Mouse (Mus musculus) brain, embryonic 14.5 days (tissue): ENCODE measurements around the gene Lrfn4. TPM values are rescaled to one million over a fixed set of nuclear protein-coding genes. Genes with fewer than 3 reads are reported as not detected.
"Not testable (repeated sequence)": the region's sequence is repeated elsewhere in the genome, so short reads cannot be mapped to it uniquely, and the experiment has no call there.

Source experiments
- DNase-seq: peaks from one replicate; pipeline ENCODE4 v3.0.0-alpha.2; 2011; ENCODE audit warnings: low read depth
- CTCF ChIP-seq: fragments of 200-500 bp; IDR thresholded peaks from 2 replicates; pipeline ENCODE4 v1.5.1; 2012; ENCODE audit warnings: inconsistent platforms, mild to moderate bottlenecking, moderate library complexity, borderline replicate concordance; ENCODE audit not compliant: insufficient read depth, insufficient read length; ENCODE audit errors: extremely low read depth
- POLR2A ChIP-seq: fragments of 200-500 bp; IDR thresholded peaks from 2 replicates; pipeline ENCODE4 v1.6.1; 2012; ENCODE audit warnings: mild to moderate bottlenecking, inconsistent platforms, borderline replicate concordance; ENCODE audit not compliant: poor library complexity, insufficient read depth, insufficient read length, severe bottlenecking; ENCODE audit errors: extremely low read depth
- polyA plus RNA-seq: library from polyadenylated mRNA; depleted of rRNA; stranded (reverse); fragments of >200 nt; gene quantifications from 2 replicates; pipeline ENCODE4 v1.2.3, GENCODE M21; 2012

The Lrfn4 gene
- polyA plus RNA-seq, 1 experiment, result 90.3 TPM

DNA sequence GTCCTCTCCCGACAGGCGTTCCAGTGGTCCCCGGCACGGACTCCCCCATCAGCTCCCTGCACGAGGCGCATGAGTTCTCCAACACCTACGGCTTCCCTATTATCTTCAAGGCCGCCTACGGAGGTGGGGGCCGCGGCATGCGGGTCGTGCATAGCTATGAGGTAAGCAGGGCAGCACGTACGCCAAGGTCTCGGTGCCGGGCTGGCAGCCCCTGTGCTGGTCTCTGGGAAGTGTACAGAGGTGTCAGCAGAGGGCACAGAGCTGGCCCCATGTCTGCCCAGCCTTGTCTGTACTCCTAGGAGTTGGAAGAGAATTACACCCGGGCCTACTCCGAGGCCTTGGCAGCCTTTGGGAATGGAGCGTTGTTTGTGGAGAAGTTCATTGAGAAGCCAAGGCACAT lies 13.0 kb downstream of the Lrfn4 start:
- no peak for DNase-seq
- TF ChIP-seq CTCF, result no peak
- no peak for TF ChIP-seq POLR2A

DNA sequence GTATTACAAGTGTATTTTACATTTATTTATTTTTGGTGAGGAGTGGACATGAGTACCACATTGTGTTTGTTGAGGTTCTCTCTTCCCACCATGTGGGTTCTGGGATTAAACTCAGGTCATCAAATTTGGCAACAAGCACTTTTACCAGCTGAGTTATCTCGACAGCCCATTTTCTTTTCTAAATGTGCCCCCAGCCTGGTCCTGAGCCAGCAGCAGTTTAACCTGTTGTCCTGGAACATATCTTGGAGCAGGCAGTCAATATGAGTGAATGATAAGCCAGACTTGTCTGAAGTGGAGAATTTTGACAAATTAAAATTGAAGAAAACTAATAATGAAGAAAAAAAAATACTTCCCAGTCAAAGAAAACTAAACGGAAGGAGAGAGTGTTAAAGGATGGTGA lies 19.4 kb downstream of the Lrfn4 start:
- DNase-seq, result no peak
- TF ChIP-seq POLR2A (no peak), CTCF (no peak)

DNA sequence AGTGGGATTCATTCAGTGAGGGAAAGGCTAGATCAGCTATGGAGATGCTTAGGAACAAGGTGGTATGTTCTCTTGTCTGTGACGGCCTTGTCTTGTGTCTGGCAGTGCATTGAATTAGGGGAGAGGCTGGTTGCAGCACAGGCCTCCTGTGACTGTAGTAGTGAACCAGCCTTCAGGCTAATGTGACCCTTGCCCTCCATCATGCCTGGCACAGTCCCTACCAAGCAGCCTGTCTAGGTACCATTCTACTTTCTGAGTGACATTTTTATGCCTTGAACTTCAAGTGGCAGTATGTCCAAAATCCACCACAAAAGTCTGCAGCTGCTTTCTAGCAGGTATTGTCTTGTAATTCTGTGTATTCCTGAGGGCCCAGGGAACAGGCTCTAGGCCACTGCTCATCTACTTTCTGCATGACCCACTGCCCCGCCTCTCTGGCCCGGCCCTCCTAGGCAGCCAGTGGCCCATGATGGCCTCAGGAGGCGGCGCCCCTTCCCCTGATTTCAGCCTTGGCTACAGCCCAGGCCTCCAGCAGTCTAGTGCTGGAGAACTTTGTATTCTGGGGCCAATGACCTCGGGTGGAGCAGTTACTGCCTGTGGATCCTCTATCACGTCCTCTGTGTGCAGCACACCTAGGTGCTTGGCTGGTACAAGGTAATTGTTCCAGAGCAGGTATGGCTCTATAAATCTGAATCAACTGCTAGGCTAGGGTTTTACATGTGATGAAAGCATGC lies 21.5 kb downstream of the Lrfn4 start:
- TF ChIP-seq CTCF (no peak), POLR2A (no peak)
- no peak for DNase-seq

DNA sequence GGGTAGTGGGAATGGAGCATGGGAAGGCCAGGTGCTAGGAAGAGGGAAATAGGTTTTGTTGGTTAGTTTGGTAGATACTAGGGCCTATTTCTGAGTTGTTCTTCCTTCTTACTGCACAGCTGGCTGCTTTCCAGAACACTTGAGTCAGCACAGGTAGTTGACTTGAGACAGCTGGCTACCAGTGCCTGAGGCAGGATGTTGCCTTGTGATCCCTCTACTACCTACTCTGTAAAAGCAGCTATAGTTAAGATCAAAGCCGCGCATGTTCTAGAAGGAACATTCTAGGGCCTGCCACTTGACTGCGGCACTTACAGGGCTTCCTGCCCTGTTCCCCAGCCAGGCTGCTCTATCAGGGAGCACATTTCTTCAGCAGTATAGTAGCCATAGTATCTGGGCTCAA lies 25.4 kb downstream of the Lrfn4 start:
- DNase-seq, result no peak
- no peak for TF ChIP-seq POLR2A

DNA sequence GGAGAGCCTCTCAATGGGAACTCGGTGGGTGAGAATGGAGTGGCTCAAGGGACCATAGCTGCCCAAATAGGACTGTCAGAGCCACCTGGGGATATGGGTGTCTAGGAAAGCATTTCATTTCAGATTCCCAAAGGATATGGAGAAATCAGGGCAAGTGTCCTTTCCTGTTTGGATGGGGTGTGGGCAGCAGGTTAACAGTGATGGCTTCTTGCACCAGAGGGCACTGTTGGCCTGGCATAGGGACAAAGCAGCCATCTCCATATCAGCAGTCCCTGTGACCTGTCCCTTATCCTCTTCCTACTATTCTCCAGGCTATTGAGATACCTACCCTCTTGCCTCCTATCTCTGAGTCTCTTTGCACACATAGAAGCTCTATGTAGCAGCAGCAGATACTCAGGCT lies 26.4 kb downstream of the Lrfn4 start:
- TF ChIP-seq POLR2A (no peak), CTCF (peak; percentile 10; the same call in 1 of the 2 replicates)
- DNase-seq, result no peak

DNA sequence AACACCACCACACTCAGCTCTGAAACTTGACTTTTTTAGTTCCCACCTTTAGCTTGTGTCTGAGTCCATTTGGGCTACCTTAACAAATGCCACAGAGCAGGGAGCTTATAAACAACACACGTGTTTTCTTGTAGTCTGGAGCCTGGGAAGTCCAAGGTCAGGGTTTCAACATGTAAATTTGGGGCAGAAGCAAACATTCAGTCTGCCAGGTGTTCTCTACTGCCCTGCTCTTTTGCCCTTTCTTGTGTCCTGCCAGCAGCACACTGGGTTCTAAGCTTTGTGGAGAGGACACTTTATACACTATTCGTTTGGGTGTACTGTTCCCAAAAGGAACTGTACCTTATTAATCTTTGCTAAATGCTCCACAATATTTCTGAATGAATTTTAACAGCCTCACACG lies 27.0 kb downstream of the Lrfn4 start:
- no peak for DNase-seq
- TF ChIP-seq POLR2A, result no peak

DNA sequence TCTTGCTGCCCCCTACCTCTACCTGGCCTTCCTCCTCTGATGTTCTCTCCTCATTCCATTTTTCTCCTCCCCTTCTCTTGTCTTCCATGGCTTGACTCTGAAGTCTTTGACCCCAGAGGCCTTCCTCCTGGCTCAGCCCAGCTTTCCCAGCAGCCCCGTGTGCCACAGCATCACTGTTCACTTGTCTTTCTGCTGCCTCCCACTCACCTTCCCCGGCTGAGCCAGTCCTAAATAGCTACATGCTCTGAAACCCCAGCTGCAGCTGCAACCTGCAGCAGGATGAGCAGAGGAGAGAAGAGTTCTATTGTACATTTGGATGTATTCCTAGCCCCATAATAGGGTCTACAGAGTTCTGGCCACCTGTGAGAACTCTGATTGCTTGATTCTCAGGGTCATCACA lies 28.0 kb downstream of the Lrfn4 start:
- DNase-seq, result no peak
- TF ChIP-seq CTCF (no peak), POLR2A (no peak)

DNA sequence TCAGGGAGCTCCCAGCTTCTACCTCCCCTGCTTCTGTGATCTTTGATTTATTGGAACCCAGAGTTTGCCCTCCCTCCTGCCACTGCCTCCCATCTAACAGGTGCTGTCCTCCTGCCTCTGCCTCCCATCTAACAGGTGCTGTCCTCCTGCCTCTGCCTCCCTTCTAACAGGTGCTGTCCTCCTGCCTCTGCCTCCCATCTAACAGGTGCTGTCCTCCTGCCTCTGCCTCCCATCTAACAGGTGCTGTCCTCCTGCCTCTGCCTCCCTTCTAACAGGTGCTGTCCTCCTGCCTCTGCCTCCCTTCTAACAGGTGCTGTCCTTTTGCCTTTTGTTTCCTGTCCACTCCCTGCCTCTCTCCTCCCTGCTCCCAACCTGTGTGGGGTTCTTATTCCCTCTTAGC lies 28.7 kb downstream of the Lrfn4 start:
- not testable (repeated sequence) for DNase-seq

DNA sequence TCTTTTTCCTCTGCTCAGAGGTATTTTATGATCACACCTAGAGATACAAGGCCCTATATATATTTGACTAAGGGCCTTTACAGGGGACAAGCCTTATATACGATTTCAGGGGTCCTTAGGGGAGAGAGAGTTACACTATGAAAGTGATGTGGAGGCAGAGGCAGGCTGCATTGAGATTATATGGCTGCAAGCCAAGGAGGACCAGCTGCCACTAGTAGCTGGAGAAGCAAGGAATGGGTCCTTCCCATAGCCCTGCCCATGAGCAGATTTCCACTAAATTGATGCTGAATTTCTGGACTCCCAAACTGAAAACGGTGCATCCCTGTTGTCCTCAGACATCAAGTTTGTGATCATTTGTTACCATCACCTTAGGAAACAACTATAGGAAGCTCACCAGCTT lies 31.6 kb downstream of the Lrfn4 start:
- peak; percentile 34 for DNase-seq
- TF ChIP-seq POLR2A, result no peak
- no peak for TF ChIP-seq CTCF

DNA sequence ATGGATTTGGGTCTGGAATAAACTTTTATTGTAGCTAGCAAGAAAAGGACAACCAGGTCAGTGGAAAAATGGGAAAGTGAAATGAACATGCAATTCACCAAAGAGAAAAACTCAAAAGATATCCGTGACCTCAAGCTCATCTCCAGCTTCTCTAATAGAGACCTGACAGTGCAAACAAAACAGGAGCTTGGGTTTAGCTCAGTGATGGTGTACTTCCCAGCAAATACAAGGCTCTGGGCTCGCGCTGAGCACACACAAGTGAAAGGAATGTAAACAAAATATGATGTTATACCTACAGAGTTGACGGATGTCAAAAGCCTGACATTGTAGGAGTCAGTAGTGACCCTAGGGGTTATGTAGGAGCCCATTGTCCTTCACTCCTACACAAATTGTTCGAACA lies 36.2 kb downstream of the Lrfn4 start:
- DNase-seq, result no peak
- TF ChIP-seq CTCF (no peak), POLR2A (no peak)

DNA sequence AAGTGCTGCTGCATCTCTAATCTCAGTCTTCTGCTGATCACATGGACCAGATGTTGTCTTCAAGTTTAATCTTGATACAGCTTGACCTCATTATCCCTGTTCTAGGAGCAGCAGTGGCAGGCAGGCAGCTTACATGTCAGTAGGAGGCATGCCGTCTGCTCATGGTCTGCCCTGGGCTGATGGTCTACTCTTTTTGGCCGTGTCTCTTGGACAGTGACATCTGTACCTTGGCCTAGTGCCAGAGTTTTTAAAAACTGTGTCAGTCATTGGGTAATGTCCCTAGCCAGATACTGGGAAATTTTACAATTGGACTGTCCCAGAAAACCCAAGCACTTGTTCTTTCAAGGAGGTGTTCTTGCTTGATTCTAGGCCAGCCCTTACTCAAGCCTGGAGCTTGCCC lies 36.7 kb downstream of the Lrfn4 start:
- TF ChIP-seq CTCF (no peak), POLR2A (no peak)
- DNase-seq, result no peak

DNA sequence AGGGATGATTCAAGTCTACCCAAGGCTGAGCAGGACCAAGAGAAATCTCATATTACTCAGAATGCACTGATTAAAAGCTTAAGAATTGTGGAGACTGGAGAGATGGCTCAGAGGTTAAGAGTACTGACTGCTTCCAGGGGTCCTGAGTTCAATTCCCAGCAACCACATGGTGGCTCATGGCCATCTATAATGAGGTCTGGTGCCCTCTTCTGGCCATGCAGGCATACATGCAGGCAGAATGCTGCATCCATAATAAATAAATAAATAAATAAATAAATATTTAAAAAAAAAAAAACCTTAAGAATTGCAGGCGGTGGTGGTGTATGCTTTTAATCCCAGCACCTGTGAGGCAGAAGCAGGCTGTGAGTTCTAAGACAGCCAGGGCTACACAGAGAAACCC lies 42.2 kb downstream of the Lrfn4 start:
- no peak for DNase-seq
- no peak for TF ChIP-seq POLR2A
- no peak; the same call in 1 of the 2 replicates for TF ChIP-seq CTCF

DNA sequence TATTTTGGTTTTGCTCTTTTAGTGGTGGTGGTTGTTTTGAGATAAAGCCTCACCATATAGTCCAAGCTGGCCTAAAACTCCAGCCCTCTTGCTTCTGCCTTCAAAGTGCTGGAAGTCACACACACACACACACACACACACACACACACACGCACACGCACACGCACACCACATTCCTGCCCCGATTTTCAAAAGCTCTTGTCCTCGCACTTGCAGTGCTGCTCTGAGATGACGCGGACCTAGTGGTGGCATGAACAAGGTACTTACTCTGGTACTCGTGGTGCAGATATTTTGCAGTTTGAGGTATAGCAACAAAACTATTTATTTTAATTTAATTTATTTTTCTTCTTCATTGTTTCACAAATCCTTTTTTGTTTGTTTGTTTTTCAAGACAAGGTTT lies 43.0 kb downstream of the Lrfn4 start:
- peak; percentile 22 for DNase-seq
- no peak for TF ChIP-seq CTCF
- TF ChIP-seq POLR2A, result no peak

DNA sequence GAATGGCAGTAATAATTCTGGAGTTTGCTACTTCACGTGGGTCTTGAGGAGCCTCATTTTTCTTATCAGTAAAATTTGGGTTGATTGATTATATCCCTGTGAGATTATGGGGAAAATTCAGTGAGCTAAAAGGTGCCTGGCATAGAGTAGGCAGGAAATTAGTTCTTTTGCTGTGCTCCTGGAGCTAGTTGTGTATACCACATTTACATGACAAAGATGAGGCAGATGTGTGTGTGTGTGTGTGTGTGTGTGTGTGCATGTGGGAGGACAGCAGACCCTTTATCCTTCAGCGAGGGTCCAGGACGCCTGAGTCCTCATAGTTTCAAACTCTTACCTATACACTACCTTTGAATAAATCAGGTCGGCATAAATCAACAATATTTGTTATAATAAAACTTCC lies 43.4 kb downstream of the Lrfn4 start:
- DNase-seq, result peak; percentile 70
- no peak for TF ChIP-seq CTCF
- no peak for TF ChIP-seq POLR2A
